Mouse (Mus musculus) forebrain, embryonic 11.5 days (tissue): ENCODE data around the gene Ptprn2. TPM values are rescaled to one million over a fixed set of nuclear protein-coding genes. Genes with fewer than 3 reads are reported as not detected.
A peak's percentile ranks its signal among the peaks of the same experiment; 100 is the strongest.

ENCODE experiments used
- ATAC-seq: fragments of 200-750 bp; cut with Nextera tagmentation; replicated peaks from 2 replicates; pipeline ENCODE4 v1.8.0; 2017; ENCODE audit warnings: moderate TSS enrichment; ENCODE audit not compliant: low FRiP score
- DNase-seq: peaks from one replicate; pipeline ENCODE4 v3.0.0-alpha.2; 2017; ENCODE audit warnings: low spot score
- H3K27ac ChIP-seq: fragments of 300-500 bp; sonication (generic); 2 replicates; pipeline ENCODE4 v1.5.1; 2014; ENCODE audit warnings: low read depth, low read length
- H3K27me3 ChIP-seq: fragments of 300-500 bp; sonication (generic); 2 replicates; pipeline ENCODE4 v1.6.1; 2014; ENCODE audit warnings: mild to moderate bottlenecking, low read length, mixed read lengths; ENCODE audit not compliant: control insufficient read depth, insufficient read depth
- H3K36me3 ChIP-seq: fragments of 300-500 bp; sonication (generic); 2 replicates; pipeline ENCODE4 v1.6.1; 2014; ENCODE audit warnings: mild to moderate bottlenecking, low read length, moderate library complexity, mixed read lengths; ENCODE audit not compliant: control insufficient read depth, insufficient read depth
- H3K4me1 ChIP-seq: fragments of 300-500 bp; sonication (generic); replicated peaks from 2 replicates; pipeline ENCODE4 v1.6.1; 2014; ENCODE audit warnings: low read length, mixed read lengths; ENCODE audit not compliant: control insufficient read depth, insufficient read depth
- H3K4me2 ChIP-seq: fragments of 300-500 bp; sonication (generic); 2 replicates; pipeline ENCODE4 v1.6.1; 2014; ENCODE audit warnings: low read depth, mild to moderate bottlenecking, low read length, moderate library complexity, mixed read lengths; ENCODE audit not compliant: severe bottlenecking
- H3K4me3 ChIP-seq: fragments of 300-500 bp; sonication (generic); 2 replicates; pipeline ENCODE4 v1.5.1; 2014; ENCODE audit warnings: low read depth, low read length
- H3K9ac ChIP-seq: fragments of 300-500 bp; sonication (generic); 2 replicates; pipeline ENCODE4 v1.6.1; 2014; ENCODE audit warnings: low read length
- H3K9me3 ChIP-seq: fragments of 300-500 bp; sonication (generic); 2 replicates; pipeline ENCODE4 v1.6.1; 2016; ENCODE audit warnings: low read length, mixed read lengths; ENCODE audit not compliant: control insufficient read depth
- WGBS: fragments of 180-500 bp; shearing (Covaris S2); extraction: QIAGEN DNeasy Blood & Tissue Kit; methylation state at CpG from one replicate; pipeline ENCODE4 v1.1.7; 2014; 5-methylcytosine and 5-hydroxymethylcytosine counted together
- polyA plus RNA-seq: library from polyadenylated mRNA; unstranded; fragments of >200 nt; fragmentation: Nextera tagmentation; extraction: Ambion mirVana; gene quantifications from 2 replicates; pipeline ENCODE4 v1.2.1, GENCODE M21; 2014

Ptprn2 gene
- polyA plus RNA-seq, 1 experiment from 2014 or later, result 6.8 TPM

- Histone ChIP-seq H3K4me1 (0 out of 2 replicates have a peak, but pooled peaks cover 3% of the 10 kb centered on the region), H3K27ac (no peak overlapping the region), H3K4me2 (no peak overlapping the region), H3K9ac (no peak overlapping the region), H3K27me3 (no peaks in the 10 kb centered on the region), H3K9me3 (no peaks in the 10 kb centered on the region), H3K4me3 (no peak overlapping the region), H3K36me3 (no peaks in the 10 kb centered on the region)
- ATAC-seq, result no peak
- DNase-seq, result no peak
- WGBS, result 86% methylated on average over 2 of the region's 2 CpGs
Observed at GRCm38 (mm10) chr12:116586167-116586566, 100.6 kb downstream of the Ptprn2 start.

- Histone ChIP-seq H3K36me3 (no peaks in the 10 kb centered on the region), H3K4me2 (no peak overlapping the region), H3K27ac (no peak overlapping the region), H3K9ac (no peak overlapping the region), H3K4me1 (0 out of 2 replicates have a peak, but pooled peaks cover 3% of the 10 kb centered on the region), H3K4me3 (no peak overlapping the region), H3K9me3 (no peaks in the 10 kb centered on the region), H3K27me3 (no peaks in the 10 kb centered on the region)
- no peak for DNase-seq
- WGBS, result 78% methylated on average over 3 of the region's 3 CpGs
- no peak for ATAC-seq
Observed at GRCm38 (mm10) chr12:116587548-116587947, 102.0 kb downstream of the Ptprn2 start.

- Histone ChIP-seq H3K4me1 (0 out of 2 replicates have a peak, but pooled peaks cover 2% of the 10 kb centered on the region), H3K4me2 (no peak overlapping the region), H3K4me3 (no peak overlapping the region), H3K9ac (no peak overlapping the region), H3K9me3 (no peaks in the 10 kb centered on the region), H3K36me3 (no peaks in the 10 kb centered on the region), H3K27me3 (no peaks in the 10 kb centered on the region), H3K27ac (no peak overlapping the region)
- WGBS, result 90% methylated on average over 5 of the region's 5 CpGs
- ATAC-seq (no peak), DNase-seq (no peak)
Observed at GRCm38 (mm10) chr12:116590076-116590475, 104.6 kb downstream of the Ptprn2 start.

GRCm38 (mm10) chr12:116594457-116594856 is 108.9 kb downstream of the Ptprn2 start:
- DNase-seq (no peak), ATAC-seq (no peak)
- Histone ChIP-seq H3K27ac (no peak overlapping the region), H3K4me2 (no peak overlapping the region), H3K9ac (no peak overlapping the region), H3K4me1 (peaks cover 1% of the 10 kb centered on the region; the same call in 1 of the 2 replicates), H3K4me3 (no peak overlapping the region), H3K36me3 (no peaks in the 10 kb centered on the region), H3K27me3 (no peaks in the 10 kb centered on the region), H3K9me3 (no peaks in the 10 kb centered on the region)
- WGBS, result 86% methylated on average over 8 of the region's 8 CpGs

- no peak overlapping the region for H3K4me2 ChIP-seq
- H3K9me3 ChIP-seq, result no peaks in the 10 kb centered on the region
- no peak for ATAC-seq
- DNase-seq, result no peak
- H3K4me1 ChIP-seq, result peaks cover 4% of the 10 kb centered on the region; the same call in 1 of the 2 replicates
- H3K9ac ChIP-seq, result no peak overlapping the region
- H3K27ac ChIP-seq, result no peak overlapping the region
- WGBS, result 92% methylated on average over 7 of the region's 7 CpGs
- no peaks in the 10 kb centered on the region for H3K27me3 ChIP-seq
- no peaks in the 10 kb centered on the region for H3K36me3 ChIP-seq
- H3K4me3 ChIP-seq, result no peak overlapping the region
Observed at GRCm38 (mm10) chr12:116594866-116595610, 109.5 kb downstream of the Ptprn2 start.

- Histone ChIP-seq H3K9me3 (no peaks in the 10 kb centered on the region), H3K36me3 (no peaks in the 10 kb centered on the region), H3K9ac (no peak overlapping the region), H3K27me3 (no peaks in the 10 kb centered on the region), H3K4me2 (no peak overlapping the region), H3K4me1 (peaks cover 4% of the 10 kb centered on the region; the same call in 1 of the 2 replicates), H3K27ac (no peak overlapping the region), H3K4me3 (no peak overlapping the region)
- no peak for DNase-seq
- 94% methylated on average over 4 of the region's 4 CpGs for WGBS
- ATAC-seq, result no peak
Observed at GRCm38 (mm10) chr12:116595727-116596126, 110.2 kb downstream of the Ptprn2 start.

GRCm38 (mm10) chr12:116596993-116597392 is 111.5 kb downstream of the Ptprn2 start:
- H3K27me3 ChIP-seq, result no peaks in the 10 kb centered on the region
- no peaks in the 10 kb centered on the region for H3K36me3 ChIP-seq
- no peaks in the 10 kb centered on the region for H3K9me3 ChIP-seq
- no peak for DNase-seq
- WGBS, result 94% methylated on average over 20 of the region's 20 CpGs
- H3K9ac ChIP-seq, result no peak overlapping the region
- ATAC-seq, result no peak
- H3K4me2 ChIP-seq, result no peak overlapping the region
- H3K4me1 ChIP-seq, result peaks cover 4% of the 10 kb centered on the region; the same call in 1 of the 2 replicates
- no peak overlapping the region for H3K27ac ChIP-seq
- H3K4me3 ChIP-seq, result no peak overlapping the region

GRCm38 (mm10) chr12:116597670-116598069 is 112.2 kb downstream of the Ptprn2 start:
- no peaks in the 10 kb centered on the region for H3K9me3 ChIP-seq
- 81% methylated on average over 5 of the region's 5 CpGs for WGBS
- H3K36me3 ChIP-seq, result no peaks in the 10 kb centered on the region
- no peak overlapping the region for H3K4me2 ChIP-seq
- no peak overlapping the region for H3K9ac ChIP-seq
- no peak overlapping the region for H3K27ac ChIP-seq
- H3K4me1 ChIP-seq, result peaks cover 4% of the 10 kb centered on the region; the same call in 1 of the 2 replicates
- no peak overlapping the region for H3K4me3 ChIP-seq
- ATAC-seq (peak; percentile 39; the same call in 1 of the 2 replicates), DNase-seq (no peak)
- no peaks in the 10 kb centered on the region for H3K27me3 ChIP-seq
